Mouse (Mus musculus) heart, postnatal 4 days (tissue): ENCODE data around the gene Mpp4. TPM values are rescaled to one million over a fixed set of nuclear protein-coding genes. Genes with fewer than 3 reads are reported as not detected.

Experiments
- DNase-seq: peaks from one replicate; pipeline ENCODE4 v3.0.0; 2021
- total RNA-seq, 2 experiments: library from RNA; stranded (reverse); gene quantifications; 2 replicates each; pipeline ENCODE4 v1.2.3; 2021

The Mpp4 gene
- under 1 TPM; 0.16 to 0.17 TPM for total RNA-seq

GRCm38 (mm10) chr1:59163030-59163461, at the start of gene Mpp4:
TSS of gene Mpp4 (minus strand) at chr1:59163389.
- no peak for DNase-seq

- no peak for DNase-seq
These were observed 49.8 kb upstream of the Mpp4 start for GRCm38 (mm10) chr1:59212951-59213350.

DNA sequence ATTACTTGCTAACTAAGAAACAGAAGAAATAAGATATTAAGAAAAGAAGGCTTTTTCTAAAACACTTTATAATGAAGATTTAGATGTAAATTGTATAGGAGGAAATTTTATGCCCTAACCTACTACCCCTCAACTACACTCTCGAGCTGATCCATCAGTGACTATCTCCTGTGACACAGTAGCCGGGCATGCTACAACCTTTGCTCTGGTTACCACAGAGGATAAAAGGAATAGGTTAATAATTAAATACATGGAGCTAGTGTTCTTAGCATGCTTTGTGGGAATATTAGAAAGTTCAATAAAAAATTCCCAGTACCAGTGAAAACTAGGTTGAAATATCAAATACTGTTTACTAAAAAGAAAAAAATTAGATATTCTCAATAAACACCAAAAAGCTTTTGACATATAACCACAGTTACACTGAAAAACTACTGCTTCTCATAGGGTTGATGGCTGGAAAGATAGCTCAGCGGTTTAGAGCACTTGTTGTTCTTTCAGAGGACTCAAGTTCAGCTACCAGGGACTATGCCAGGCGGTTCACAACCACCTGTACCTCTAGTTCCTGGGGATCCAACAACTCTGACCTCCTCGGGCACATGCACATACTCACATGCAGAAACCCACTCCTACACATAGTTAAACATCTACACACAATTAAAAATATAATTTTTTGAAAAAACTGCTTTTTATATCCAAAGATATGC, 49.0 kb upstream of the Mpp4 start:
- DNase-seq = no peak

GRCm38 (mm10) chr1:59211651-59212050, 48.5 kb upstream of the Mpp4 start:
- DNase-seq = no peak

DNA sequence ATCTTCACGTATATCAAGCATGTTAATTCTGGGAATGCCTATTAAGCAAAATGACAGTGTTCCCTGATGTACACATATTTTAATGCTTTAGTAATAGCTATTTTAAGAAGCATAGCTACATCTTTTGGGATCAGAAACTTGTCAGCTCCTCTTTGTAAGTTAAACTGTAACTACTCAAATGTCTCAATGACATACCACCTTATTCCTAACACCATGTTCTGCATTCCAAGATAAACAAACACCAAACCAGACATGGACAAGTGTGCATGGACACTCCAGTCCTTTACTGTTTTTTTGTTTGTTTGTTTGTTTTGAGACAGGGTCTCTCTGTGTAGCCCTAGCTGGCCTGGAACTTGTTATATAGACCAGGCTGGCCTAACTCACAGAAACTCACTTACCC, 45.1 kb upstream of the Mpp4 start:
- no peak for DNase-seq

DNA sequence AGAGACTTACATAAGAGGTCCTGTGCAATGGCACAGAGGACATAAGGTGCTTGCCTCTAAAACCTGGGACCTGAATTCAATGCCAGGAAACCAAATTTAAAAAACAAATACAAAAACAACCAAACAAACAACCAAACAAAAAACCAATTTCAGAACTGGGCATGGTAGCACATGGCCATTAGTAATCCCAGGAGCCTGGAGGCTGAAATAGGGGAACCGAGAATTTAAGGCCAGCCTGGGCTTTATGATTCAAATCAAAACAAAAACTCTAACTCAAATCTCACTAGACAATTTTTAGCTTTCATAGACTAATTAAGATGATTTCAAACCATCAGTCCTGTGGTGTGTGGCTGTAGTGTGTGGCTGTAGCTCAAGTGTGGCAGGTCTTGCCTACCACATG, 41.3 kb upstream of the Mpp4 start:
- DNase-seq = no peak

DNA sequence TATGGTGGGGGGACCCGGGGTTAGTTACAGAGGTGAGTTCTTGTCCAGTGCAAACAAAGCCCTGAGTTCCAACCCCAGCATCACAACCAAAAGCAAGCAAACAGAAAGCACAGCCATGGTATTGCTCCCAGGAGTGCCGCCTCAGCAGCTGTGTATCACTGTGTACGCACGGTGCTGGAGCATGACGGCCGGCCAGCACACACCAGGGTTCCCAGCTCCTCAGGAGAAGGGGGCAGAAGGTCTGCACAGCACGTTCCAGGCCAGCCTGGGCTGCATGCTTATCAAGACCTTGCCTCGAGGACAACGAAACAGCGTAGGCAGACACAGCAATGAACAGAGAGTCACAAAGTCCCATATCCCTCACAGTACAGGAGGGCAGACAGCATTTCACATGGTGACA, 39.2 kb upstream of the Mpp4 start:
- DNase-seq = no peak

- DNase-seq = no peak
These were observed 38.4 kb upstream of the Mpp4 start for GRCm38 (mm10) chr1:59201561-59201960.

DNA sequence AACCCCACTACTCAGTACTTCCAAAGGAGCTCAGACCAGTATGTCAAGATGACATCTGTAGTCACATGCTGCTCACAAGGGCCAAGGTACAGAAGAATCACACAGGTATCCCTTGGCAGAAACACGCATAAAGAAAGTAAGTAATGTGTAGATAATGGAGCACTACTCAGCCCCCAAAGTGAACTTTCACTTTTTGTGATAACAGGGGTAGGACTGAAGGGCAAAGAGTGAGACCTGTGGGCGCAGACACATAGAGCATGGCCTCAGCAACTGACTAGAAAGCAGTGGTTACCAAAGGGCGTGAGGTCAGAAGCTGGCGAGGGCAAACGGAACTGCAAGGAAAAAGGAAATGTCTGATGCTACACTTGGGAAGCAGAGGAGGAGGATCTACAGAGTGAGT, 37.8 kb upstream of the Mpp4 start:
- DNase-seq = no peak

DNA sequence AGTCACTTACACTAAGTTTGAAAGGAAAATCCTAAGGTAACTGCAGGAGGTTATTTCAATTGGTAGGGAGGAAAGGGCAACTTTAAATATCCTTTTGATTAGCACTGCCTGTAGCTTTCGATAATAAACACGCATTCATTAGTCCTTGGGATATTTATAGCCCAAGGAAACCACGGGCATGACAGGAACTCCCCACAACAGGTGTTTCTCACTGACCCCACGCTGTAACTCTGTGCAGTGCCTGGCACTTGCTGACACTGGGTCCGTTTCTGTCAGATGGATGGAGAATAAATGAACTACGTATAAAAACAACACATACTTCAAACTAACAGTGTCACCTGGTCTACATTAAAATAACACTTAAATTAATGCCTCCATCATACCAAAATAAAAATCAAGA, 31.8 kb upstream of the Mpp4 start:
- DNase-seq = no peak

GRCm38 (mm10) chr1:59187786-59188185, 24.6 kb upstream of the Mpp4 start:
- DNase-seq = no peak

- no peak for DNase-seq
These were observed 23.1 kb upstream of the Mpp4 start for GRCm38 (mm10) chr1:59186317-59186716.

DNA sequence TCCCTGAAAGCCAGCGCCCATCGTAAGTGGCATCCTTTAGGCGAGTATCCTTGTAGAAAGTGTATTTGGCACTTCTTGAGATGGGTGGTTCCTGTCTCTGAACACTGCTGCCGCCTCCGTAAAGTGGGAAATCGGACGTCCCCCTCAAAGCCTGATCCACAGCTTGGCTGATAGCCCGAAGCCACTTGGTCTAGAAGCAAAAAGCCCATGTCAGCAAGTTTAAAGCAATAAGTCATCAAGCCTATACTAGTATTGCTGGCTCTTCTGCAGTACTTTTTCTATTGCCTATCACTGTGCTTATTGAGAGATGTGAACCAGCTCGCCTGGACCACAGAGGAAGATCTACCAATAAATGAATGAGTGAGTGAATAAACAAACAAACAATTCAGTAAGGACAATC, 22.2 kb upstream of the Mpp4 start:
- DNase-seq = no peak

GRCm38 (mm10) chr1:59183045-59183444, 19.9 kb upstream of the Mpp4 start:
- no peak for DNase-seq

- DNase-seq = no peak
These were observed 19.2 kb upstream of the Mpp4 start for GRCm38 (mm10) chr1:59182373-59182772.

- DNase-seq = no peak
These were observed 16.8 kb upstream of the Mpp4 start for GRCm38 (mm10) chr1:59180003-59180402.

- no peak for DNase-seq
These were observed 15.2 kb upstream of the Mpp4 start for GRCm38 (mm10) chr1:59178401-59178800.

- no peak for DNase-seq
These were observed 11.6 kb upstream of the Mpp4 start for GRCm38 (mm10) chr1:59174514-59175373.

DNA sequence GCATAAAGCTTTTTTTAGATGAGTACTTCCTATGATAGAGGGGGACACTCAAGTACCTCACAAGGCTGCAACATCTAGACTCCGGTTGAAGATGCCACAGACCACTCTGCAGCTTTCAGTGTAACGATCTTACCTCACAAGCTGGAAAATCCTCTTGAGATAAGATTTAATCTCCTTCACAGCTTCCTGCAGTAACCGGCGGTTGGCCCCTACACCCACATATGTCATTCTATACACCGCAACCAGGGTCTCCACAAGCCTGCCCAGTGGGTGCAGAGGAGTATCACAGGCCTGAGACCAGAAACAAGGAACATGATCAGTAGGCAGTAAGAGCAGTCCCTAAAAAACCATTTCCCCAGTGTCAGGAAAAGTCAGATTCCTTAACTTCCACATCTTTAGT, 9.8 kb upstream of the Mpp4 start:
- DNase-seq = no peak

- DNase-seq = no peak
These were observed 8.7 kb upstream of the Mpp4 start for GRCm38 (mm10) chr1:59171875-59172274.

DNA sequence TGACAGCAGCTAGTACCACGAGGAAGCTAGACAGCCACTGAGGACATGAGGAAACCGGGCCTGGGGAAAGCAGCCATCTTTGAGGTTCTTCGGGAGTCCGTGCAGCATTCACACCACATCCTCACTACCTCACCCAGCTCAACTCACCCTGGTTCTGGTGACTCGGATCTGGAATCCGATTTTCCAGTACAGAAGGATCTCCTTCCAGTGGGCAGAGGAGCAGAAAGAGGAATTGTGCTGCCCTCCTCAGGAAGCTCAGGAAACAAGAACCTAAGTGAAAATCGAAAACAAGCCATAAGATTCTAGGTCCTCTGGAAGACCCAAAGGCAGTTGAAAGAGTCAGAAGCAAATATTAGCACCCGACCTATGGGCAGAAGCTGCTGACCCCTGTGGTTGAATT, 7.1 kb upstream of the Mpp4 start:
- DNase-seq = no peak

GRCm38 (mm10) chr1:59169586-59169985, 6.4 kb upstream of the Mpp4 start:
- no peak for DNase-seq

DNA sequence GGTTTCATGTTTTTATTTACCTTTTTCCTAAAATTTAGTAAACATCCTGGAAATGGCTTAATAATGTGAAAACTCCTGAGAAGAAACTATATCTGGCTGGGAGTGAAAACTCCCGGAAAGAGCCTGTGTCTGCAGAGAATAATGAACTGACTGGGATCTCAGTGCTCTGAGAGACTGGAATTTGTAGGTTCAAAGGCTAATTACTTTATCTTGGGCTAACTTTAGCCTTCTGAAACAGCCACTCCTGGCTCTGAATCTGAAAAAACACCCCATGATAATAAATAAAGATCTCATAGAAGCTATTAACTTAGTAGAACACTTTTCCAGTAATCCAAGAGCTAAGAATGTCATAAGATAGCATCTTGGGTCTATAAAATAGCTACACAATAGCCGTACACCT, 5.4 kb upstream of the Mpp4 start:
- no peak for DNase-seq
